Mouse (Mus musculus): ENCODE data around the gene Foxred1.

GRCm38 (mm10) chr9:35161721-35162120 lies 49.1 kb downstream of the Foxred1 start:
- TF ChIP-seq JUND (IDR thresholded peaks at IDR 0.05; ENCODE audit: low read depth, low read length) (no peak), RCOR1 (IDR thresholded peaks at IDR 0.05; ENCODE audit: low read depth, low read length) (no peak), NRF1 (IDR thresholded peaks at IDR 0.05; ENCODE audit: insufficient read depth, low read depth, low read length, poor library complexity, severe bottlenecking) (no peak), MAFK (IDR thresholded peaks at IDR 0.05; ENCODE audit: borderline replicate concordance, low read depth, low read length) (no peak), NELFE (IDR thresholded peaks at IDR 0.05; ENCODE audit: low read depth, low read length) (no peak), CTCF (IDR thresholded peaks at IDR 0.05 in 2 of 3, conservative IDR thresholded peaks at IDR 0.05 in 1 of 3; ENCODE audit: control insufficient read depth in 1 of 3, insufficient read depth in 1 of 3, low read depth in 2 of 3, low read length in 3 of 3, poor library complexity in 1 of 3, severe bottlenecking in 1 of 3) (no peak), POLR2A (IDR thresholded peaks at IDR 0.05; ENCODE audit: control insufficient read depth in 1 of 2, insufficient read depth in 1 of 2, low read depth in 1 of 2, low read length in 2 of 2, poor library complexity in 1 of 2) (no peak), EP300 (IDR thresholded peaks at IDR 0.05; ENCODE audit: low read depth in 1 of 2, low read length in 2 of 2) (no peak), USF1 (IDR thresholded peaks at IDR 0.05; ENCODE audit: low read depth, low read length) (no peak)
